Mouse (Mus musculus): ENCODE results near the gene Gm20388.
A peak's percentile ranks its signal among the peaks of the same experiment; 100 is the strongest.

The Gm20388 gene

GRCm38 (mm10) chr8:121951656-121952009 lies 2041.0 kb downstream of the Gm20388 start:
- no peak for DNase-seq (ENCODE audit: low spot score)

- no peak for DNase-seq (ENCODE audit: low spot score)
These were observed 2041.5 kb downstream of the Gm20388 start for GRCm38 (mm10) chr8:121952122-121952521.

DNA sequence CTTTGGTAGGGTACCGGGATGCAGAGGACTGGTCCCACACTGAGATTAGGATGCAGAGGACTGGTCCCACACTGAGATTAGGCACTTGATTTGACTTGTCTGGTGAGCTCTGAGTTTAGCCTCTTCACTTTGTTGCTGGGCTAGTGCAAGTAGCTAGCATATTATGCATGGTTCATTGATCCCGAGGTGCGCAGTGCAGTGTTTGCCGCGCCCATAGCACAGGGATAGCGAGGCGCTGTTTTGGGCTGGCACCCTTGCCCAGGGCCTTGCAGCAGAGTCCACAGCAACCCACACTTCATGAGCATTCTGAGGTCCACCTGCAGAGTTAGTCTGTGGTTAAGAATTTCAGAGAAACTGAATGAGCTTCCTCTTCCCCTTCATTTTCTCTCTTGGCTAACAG lies 2042.2 kb downstream of the Gm20388 start:
- DNase-seq (ENCODE audit: low spot score) = no peak

- no peak for DNase-seq (ENCODE audit: low spot score)
These were observed 2043.3 kb downstream of the Gm20388 start for GRCm38 (mm10) chr8:121953821-121954545.

DNA sequence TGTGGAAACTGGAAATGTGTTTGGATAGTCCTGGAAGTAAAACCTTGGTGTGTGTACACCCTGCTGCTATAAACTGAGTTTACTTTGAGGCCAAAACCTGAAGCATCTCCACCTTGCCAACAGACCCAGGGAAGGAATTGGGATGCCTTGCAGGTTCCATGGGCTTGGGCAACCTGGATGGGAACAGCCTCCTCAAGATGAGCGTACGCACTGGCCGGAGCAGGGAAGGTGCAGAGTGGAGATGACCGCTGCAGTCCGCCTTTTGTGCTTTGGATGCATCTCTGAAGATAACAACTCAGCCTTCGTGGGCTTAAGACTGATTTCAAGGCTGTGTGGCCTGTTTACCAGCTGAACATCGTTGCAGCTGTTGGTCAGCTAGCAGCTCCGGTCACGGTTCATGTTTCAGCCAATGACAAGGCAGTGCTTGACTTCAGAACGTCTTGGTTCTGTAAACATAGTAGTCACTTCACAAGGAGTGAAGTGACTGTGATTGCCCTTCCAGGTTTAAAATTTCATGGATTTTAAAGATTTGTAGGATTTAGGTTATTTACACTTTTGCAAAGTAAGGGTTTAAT lies 2044.4 kb downstream of the Gm20388 start:
- DNase-seq (ENCODE audit: low spot score) = no peak

GRCm38 (mm10) chr8:121955825-121956500 lies 2045.3 kb downstream of the Gm20388 start:
- no peak for DNase-seq (ENCODE audit: low spot score)

- no peak for DNase-seq (ENCODE audit: low spot score)
These were observed 2047.8 kb downstream of the Gm20388 start for GRCm38 (mm10) chr8:121958395-121958794.

DNA sequence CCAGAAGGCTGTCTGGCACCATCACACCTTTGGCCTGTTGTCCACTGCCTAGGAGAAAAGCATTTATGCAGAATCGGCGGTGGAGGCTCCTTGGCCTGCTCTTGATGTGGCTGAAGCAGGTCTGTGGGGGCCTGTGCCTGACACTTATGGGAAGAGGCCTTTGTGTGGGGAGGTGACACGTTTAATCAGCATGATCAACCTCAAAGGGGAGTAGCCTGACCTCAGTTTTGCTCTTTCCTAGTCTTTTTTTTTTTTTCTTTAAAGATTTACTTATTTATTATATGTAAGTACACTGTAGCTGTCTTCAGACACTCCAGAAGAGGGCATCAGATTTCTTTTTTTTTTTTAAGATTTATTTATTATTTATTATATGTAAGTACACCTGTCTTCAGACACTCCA lies 2052.3 kb downstream of the Gm20388 start:
- DNase-seq (ENCODE audit: low spot score) = no peak

GRCm38 (mm10) chr8:121964716-121965512 lies 2054.3 kb downstream of the Gm20388 start:
- no peak for DNase-seq (ENCODE audit: low spot score)

DNA sequence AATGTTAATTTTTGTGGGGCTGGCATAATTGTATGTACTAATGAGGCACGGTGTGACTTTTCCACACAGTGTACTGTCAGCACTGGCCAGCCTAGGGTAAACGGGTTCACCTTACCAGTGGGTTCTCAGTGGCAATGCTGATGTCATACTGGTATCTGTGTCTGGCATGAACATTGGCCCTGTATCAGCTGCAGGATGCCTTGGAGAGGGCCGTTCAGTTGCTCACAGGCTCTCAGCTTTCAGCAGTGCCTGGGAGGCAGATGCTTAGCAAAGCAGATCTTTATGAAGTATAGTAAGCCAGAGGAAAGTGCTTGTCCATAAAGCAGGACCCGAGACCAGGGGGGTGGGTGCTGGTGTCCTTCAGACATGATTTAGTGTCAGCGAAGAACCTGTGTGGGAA lies 2055.5 kb downstream of the Gm20388 start:
- DNase-seq (ENCODE audit: low spot score) = no peak

- no peak for DNase-seq (ENCODE audit: low spot score)
These were observed 2056.2 kb downstream of the Gm20388 start for GRCm38 (mm10) chr8:121966714-121967448.

DNA sequence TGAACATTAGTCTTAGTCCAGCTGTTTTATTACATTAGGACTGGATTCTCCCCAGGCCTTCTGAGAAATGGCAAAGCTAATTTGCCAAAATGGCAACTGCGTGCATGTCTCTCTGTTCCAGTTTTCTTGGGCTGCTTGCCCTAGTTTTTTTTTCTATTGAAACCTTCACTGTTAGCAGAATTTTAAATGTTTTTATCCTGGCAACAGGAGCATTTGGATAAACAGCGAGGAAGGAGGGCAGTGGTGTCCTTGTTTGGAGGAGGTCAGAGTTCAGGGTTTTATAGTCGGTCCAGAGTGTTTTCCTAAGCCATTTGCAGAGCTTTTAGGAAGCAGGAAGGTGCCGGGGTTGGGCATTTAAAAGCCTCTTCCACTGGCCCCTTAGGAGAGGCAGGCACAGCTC lies 2057.3 kb downstream of the Gm20388 start:
- no peak for DNase-seq (ENCODE audit: low spot score)

- no peak for DNase-seq (ENCODE audit: low spot score)
These were observed 2057.9 kb downstream of the Gm20388 start for GRCm38 (mm10) chr8:121968542-121968941.

- no peak for DNase-seq (ENCODE audit: low spot score)
These were observed 2059.6 kb downstream of the Gm20388 start for GRCm38 (mm10) chr8:121970225-121970624.

GRCm38 (mm10) chr8:121971488-121972058 lies 2060.9 kb downstream of the Gm20388 start:
- no peak for DNase-seq (ENCODE audit: low spot score)

DNA sequence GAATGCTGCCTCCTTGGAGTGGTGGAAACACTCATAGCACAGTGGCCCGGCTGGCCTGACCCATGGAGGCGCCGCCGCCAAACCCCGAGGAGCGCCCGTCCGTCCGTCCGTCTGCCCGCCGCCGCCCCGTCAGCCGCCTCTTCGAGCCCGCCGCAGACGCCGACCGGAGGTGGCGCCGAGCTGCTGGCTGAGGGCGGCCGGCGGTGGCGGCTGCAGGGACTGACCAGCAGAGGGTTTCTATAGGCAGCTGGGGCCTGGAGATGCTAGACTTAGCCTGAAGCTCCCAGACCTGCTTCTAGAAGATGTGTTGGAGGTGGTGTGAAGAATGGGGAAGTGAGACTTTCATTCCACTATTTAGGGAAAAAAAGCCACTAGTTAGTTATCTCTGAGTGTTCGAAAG lies 2063.3 kb downstream of the Gm20388 start:
- DNase-seq (ENCODE audit: low spot score) = no peak

GRCm38 (mm10) chr8:121977819-121978590 lies 2067.4 kb downstream of the Gm20388 start:
- DNase-seq (ENCODE audit: low spot score) = no peak

DNA sequence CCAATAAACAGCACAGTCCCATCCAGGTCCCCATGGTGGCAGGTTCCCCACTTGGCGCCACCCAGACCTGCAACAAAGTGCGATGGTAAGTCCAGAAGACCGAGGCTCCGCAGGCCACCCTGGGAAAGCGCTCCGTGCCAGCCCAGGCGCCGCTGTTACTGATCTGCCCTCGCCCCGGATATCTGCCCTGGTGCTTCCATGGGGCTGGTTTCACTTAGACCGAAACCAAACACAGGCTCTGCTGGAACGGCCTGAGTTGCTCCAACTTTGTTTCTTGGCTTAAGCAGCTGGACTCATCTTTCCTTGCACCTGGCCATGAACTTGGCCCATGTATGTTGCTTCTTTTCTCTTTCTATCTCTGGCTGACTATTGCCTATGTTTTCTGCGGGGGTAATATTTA lies 2068.0 kb downstream of the Gm20388 start:
- no peak for DNase-seq (ENCODE audit: low spot score)

- no peak for DNase-seq (ENCODE audit: low spot score)
These were observed 2070.3 kb downstream of the Gm20388 start for GRCm38 (mm10) chr8:121980792-121981519.

GRCm38 (mm10) chr8:121981520-121981895 lies 2070.9 kb downstream of the Gm20388 start:
- DNase-seq (ENCODE audit: low spot score) = peak; percentile 71
